Mouse (Mus musculus) midbrain, embryonic 12.5 days (tissue): ENCODE results near the gene Rpn2. TPM values are rescaled to one million over a fixed set of nuclear protein-coding genes. Genes with fewer than 3 reads are reported as not detected.

Experiments
- ATAC-seq: fragments of 200-750 bp; cut with Nextera tagmentation; 2 replicates; pipeline ENCODE4 v1.8.0; 2017; ENCODE audit warnings: low read depth, moderate TSS enrichment, moderate library complexity; ENCODE audit not compliant: low FRiP score
- H3K27ac ChIP-seq: fragments of 300-500 bp; sonication (generic); replicated peaks from 2 replicates; pipeline ENCODE4 v1.5.1; 2016; ENCODE audit warnings: mild to moderate bottlenecking
- H3K27me3 ChIP-seq: fragments of 300-500 bp; sonication (generic); 2 replicates; pipeline ENCODE4 v1.6.1; 2016; ENCODE audit warnings: mild to moderate bottlenecking
- H3K36me3 ChIP-seq: fragments of 300-500 bp; sonication (generic); 2 replicates; pipeline ENCODE4 v1.6.1; 2016
- H3K4me1 ChIP-seq: fragments of 300-500 bp; sonication (generic); 2 replicates; pipeline ENCODE4 v1.6.1; 2016
- H3K4me2 ChIP-seq: fragments of 300-500 bp; sonication (generic); replicated peaks from 2 replicates; pipeline ENCODE4 v1.6.1; 2016; ENCODE audit warnings: mild to moderate bottlenecking, moderate library complexity
- H3K4me3 ChIP-seq: fragments of 300-500 bp; sonication (generic); 2 replicates; pipeline ENCODE4 v1.5.1; 2016; ENCODE audit warnings: mild to moderate bottlenecking
- H3K9ac ChIP-seq: fragments of 300-500 bp; sonication (generic); replicated peaks from 2 replicates; pipeline ENCODE4 v1.6.1; 2016; ENCODE audit warnings: mild to moderate bottlenecking, moderate library complexity
- H3K9me3 ChIP-seq: fragments of 300-500 bp; sonication (generic); 2 replicates; pipeline ENCODE4 v1.6.1; 2016; ENCODE audit warnings: mild to moderate bottlenecking
- WGBS: fragments of 180-500 bp; shearing (Covaris S2); methylation state at CpG from one replicate; pipeline ENCODE4 v1.1.7; 2016; 5-methylcytosine and 5-hydroxymethylcytosine counted together
- polyA plus RNA-seq: library from polyadenylated mRNA; unstranded; fragments of >200 nt; fragmentation: Nextera tagmentation; extraction: Ambion mirVana; gene quantifications from 2 replicates; pipeline ENCODE4 v1.2.1, GENCODE M21; 2016

Gene Rpn2
- polyA plus RNA-seq, 1 experiment from 2014 or later: 226 TPM

GRCm38 (mm10) chr2:157339532-157339931, 60.7 kb downstream of the Rpn2 start:
- no peaks in the 10 kb centered on the region for H3K36me3 ChIP-seq
- 0 out of 2 replicates have a peak, but pooled peaks cover 4% of the 10 kb centered on the region for H3K27me3 ChIP-seq
- peak overlapping the region; percentile 39; the same call in 1 of the 2 replicates for H3K9ac ChIP-seq
- H3K27ac ChIP-seq: peak overlapping the region; percentile 93
- 65% methylated on average over 7 of the region's 7 CpGs for WGBS
- no peak for ATAC-seq
- H3K4me2 ChIP-seq: no peak overlapping the region
- no peaks in the 10 kb centered on the region for H3K9me3 ChIP-seq
- no peak overlapping the region for H3K4me3 ChIP-seq
- H3K4me1 ChIP-seq: peaks cover 52% of the 10 kb centered on the region

DNA sequence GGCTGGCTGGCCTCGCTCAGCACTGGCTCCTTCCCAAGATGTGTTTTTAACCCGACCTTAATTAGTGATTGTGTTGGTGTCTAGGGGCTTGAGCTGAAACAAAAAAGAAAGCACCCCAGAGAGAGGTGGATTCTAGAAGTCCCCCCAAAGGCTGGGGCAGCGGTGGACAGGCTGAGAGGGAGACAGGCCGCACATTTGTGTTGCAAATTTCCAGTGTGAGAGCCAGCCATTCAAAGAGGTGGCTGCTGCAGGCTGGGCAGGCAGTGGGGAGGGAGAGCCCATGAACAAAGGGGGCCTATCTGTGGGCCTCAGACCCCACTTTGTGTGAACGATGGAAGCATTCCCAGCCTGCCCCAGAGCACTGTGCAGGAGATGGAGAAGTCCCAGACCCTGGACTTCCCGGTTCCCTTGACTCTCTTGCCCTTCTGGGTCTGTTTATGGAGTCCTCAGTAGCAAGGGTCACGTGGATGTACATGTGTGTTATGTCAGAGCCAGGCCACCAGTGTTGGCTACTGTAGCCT, 61.5 kb downstream of the Rpn2 start:
- H3K4me1 ChIP-seq: peaks cover 52% of the 10 kb centered on the region
- peak; percentile 71 for ATAC-seq
- 0 out of 2 replicates have a peak, but pooled peaks cover 4% of the 10 kb centered on the region for H3K27me3 ChIP-seq
- no peaks in the 10 kb centered on the region for H3K9me3 ChIP-seq
- peak overlapping the region; percentile 50 for H3K9ac ChIP-seq
- no peak overlapping the region for H3K4me3 ChIP-seq
- H3K4me2 ChIP-seq: no peak overlapping the region
- peak overlapping the region; percentile 93 for H3K27ac ChIP-seq
- 10% methylated on average over 7 of the region's 7 CpGs for WGBS
- no peaks in the 10 kb centered on the region for H3K36me3 ChIP-seq

DNA sequence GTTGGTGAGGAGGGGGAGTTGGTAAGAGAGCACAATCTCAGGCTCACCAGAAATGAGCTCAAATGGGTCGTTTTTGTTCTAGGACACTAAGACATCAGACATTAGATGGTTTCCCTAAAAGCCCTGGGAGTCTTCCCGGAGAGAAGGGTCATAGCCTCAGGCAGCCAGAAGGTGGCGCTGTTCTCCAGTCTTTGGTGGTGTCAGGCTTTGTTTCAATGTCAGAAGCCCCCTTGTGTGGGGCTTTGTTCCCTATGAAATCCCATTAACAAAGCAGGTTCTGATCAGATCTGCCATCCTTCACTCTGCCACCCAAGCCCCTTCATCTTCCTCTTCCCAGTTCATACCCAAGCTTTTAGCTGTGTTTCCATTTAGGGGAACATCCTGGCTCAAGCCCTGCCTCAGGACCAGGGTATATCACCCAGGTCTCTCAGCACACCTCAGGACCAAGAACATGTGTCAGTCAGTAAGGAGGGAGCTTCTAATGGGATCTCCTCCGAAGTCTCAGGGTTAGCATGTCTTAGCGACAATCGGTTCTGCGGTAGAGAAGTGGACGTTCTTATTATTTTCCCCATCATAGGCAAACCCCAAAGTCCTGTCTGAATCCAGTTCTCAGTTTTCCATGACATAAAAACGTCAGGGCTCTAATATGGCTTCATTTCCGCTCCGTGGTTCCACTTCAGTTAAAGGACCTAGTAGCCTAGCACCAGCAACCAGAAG, 62.9 kb downstream of the Rpn2 start:
- peaks cover 52% of the 10 kb centered on the region for H3K4me1 ChIP-seq
- 35% methylated on average over 11 of the region's 11 CpGs for WGBS
- H3K9me3 ChIP-seq: no peaks in the 10 kb centered on the region
- H3K27ac ChIP-seq: peak overlapping the region; percentile 93
- H3K27me3 ChIP-seq: 0 out of 2 replicates have a peak, but pooled peaks cover 4% of the 10 kb centered on the region
- no peak overlapping the region for H3K4me3 ChIP-seq
- peak; percentile 38 for ATAC-seq
- H3K9ac ChIP-seq: peak overlapping the region; percentile 49
- no peak overlapping the region for H3K4me2 ChIP-seq
- H3K36me3 ChIP-seq: no peaks in the 10 kb centered on the region

GRCm38 (mm10) chr2:157342328-157342926, 63.6 kb downstream of the Rpn2 start:
- ATAC-seq: no peak
- peaks cover 56% of the 10 kb centered on the region for H3K4me1 ChIP-seq
- no peaks in the 10 kb centered on the region for H3K9me3 ChIP-seq
- H3K36me3 ChIP-seq: no peaks in the 10 kb centered on the region
- H3K4me2 ChIP-seq: no peak overlapping the region
- WGBS: 30% methylated on average over 5 of the region's 5 CpGs
- no peak overlapping the region for H3K4me3 ChIP-seq
- H3K27ac ChIP-seq: peak overlapping the region; percentile 93
- H3K9ac ChIP-seq: peak overlapping the region; percentile 49
- no peaks in the 10 kb centered on the region for H3K27me3 ChIP-seq

GRCm38 (mm10) chr2:157343337-157343736, 64.5 kb downstream of the Rpn2 start:
- Histone ChIP-seq H3K9ac (no peak overlapping the region), H3K4me1 (peaks cover 61% of the 10 kb centered on the region), H3K4me3 (no peak overlapping the region), H3K36me3 (no peaks in the 10 kb centered on the region), H3K9me3 (no peaks in the 10 kb centered on the region), H3K4me2 (no peak overlapping the region), H3K27ac (peak overlapping the region; percentile 35; the same call in 1 of the 2 replicates), H3K27me3 (no peaks in the 10 kb centered on the region)
- ATAC-seq: no peak
- 80% methylated on average over 6 of the region's 6 CpGs for WGBS

DNA sequence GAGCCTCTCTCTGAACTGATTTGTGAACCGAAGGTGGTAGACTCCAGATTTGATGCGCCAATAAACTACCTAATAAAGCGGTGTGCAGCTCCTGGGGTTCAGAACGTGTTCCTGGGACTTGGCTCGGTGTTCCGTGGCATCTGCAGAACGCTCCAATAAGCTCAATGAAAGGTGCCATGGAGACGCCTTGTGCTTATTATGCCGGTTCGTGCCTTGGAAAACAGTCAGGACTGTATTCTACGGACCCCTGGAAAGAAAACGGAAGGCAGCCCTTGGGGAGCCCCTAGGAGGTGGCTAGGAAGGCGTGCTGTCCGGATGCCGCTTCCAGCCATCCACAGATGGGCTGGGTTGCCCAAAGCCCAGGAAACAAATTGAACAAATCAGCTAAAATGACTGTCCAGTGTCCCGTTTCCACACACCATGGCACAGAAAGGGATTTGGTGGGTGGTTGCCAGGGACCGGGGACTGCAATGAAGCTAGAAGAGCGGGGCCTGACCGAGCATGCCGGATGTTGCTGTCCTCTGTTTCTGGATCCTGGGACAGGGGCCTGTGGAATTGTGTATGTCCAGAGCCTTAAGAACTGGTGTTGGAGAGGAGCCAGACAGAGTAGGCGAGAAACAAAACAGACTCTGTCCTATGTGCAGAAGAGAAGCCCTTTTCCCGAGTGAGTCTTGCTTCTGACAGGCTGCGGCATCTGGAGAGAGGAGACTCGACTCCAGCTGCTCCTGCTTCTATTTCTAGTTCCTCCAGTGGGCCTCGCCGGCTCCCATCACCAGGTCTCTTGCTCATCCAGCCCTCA, 68.7 kb downstream of the Rpn2 start, which contains the start of gene Ghrh:
Gene Ghrh, minus strand, starts transcription at position 146 of the 799 bp plus-strand sequence.
- Histone ChIP-seq H3K36me3 (no peaks in the 10 kb centered on the region), H3K4me1 (peaks cover 38% of the 10 kb centered on the region), H3K4me3 (no peak within 1 kb of the TSS), H3K9ac (peak within 1 kb of the TSS; percentile 37; the same call in 1 of the 2 replicates), H3K27ac (peak within 1 kb of the TSS; percentile 87), H3K27me3 (no peaks in the 10 kb centered on the region), H3K9me3 (no peaks in the 10 kb centered on the region), H3K4me2 (no peak within 1 kb of the TSS)
- WGBS: 65% methylated on average over 26 of the region's 26 CpGs
- ATAC-seq: no peak

- Histone ChIP-seq H3K9me3 (no peaks in the 10 kb centered on the region), H3K4me3 (no peak overlapping the region), H3K4me1 (peaks cover 28% of the 10 kb centered on the region), H3K4me2 (0 out of 2 replicates have a peak overlapping the region, but pooled peaks have one; percentile 3), H3K9ac (0 out of 2 replicates have a peak overlapping the region, but pooled peaks have one; percentile 1), H3K36me3 (no peaks in the 10 kb centered on the region), H3K27me3 (no peaks in the 10 kb centered on the region), H3K27ac (peak overlapping the region; percentile 87)
- 32% methylated on average over 12 of the region's 12 CpGs for WGBS
- ATAC-seq: peak; percentile 54
Measured at GRCm38 (mm10) chr2:157349121-157349778, 70.4 kb downstream of the Rpn2 start.

DNA sequence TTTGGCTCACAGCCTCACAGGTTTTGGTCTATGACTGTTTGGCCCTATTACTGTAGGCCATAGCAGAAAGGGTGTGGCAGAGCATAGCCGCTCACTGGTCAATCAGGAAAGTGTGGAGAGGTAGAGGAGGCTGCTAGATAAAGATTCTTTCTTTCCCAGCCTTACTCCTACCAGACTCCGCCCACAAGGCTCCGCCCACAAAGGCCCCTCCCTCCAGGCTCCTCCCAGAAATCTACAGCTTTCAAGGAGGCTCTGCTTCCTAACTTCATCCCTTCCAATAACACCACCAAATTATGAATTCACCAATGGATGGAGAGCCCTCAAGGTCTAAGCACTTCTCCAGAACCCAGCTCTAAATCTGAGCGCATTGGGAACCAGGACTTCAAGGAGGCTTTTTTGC, 74.4 kb downstream of the Rpn2 start:
- Histone ChIP-seq H3K36me3 (no peaks in the 10 kb centered on the region), H3K9ac (no peak overlapping the region), H3K4me1 (peaks cover 17% of the 10 kb centered on the region), H3K4me2 (no peak overlapping the region), H3K4me3 (no peak overlapping the region), H3K27me3 (no peaks in the 10 kb centered on the region), H3K9me3 (no peaks in the 10 kb centered on the region), H3K27ac (no peak overlapping the region)
- WGBS: 78% methylated on average over 4 of the region's 4 CpGs
- ATAC-seq: no peak

GRCm38 (mm10) chr2:157354106-157354505, 75.3 kb downstream of the Rpn2 start:
- Histone ChIP-seq H3K4me3 (no peak overlapping the region), H3K27ac (no peak overlapping the region), H3K27me3 (no peaks in the 10 kb centered on the region), H3K9me3 (no peaks in the 10 kb centered on the region), H3K4me2 (no peak overlapping the region), H3K36me3 (no peaks in the 10 kb centered on the region), H3K9ac (no peak overlapping the region), H3K4me1 (peaks cover 9% of the 10 kb centered on the region)
- no peak for ATAC-seq
- 56% methylated on average over 3 of the region's 3 CpGs for WGBS

DNA sequence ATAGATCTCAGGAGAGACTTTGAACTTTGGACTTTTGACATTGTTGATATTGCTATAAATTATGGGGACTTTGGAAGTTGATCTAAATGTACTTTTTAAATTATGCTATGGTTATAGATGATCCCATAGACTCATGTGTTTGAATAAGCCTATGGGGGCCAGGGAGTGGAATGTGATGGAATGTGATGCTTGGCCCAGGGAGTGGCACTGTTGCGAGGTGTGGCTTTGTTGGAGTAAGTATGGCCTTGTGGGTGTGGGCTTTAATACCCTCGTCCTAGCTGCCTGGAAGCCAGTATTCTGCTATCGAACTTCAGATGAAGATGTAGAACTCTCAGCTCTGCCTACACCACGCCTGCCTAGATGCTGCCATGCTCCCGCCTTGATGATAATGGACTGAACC, 81.2 kb downstream of the Rpn2 start:
- 86% methylated on average over 5 of the region's 5 CpGs for WGBS
- Histone ChIP-seq H3K4me3 (no peak overlapping the region), H3K9ac (no peak overlapping the region), H3K4me1 (no peaks in the 10 kb centered on the region), H3K36me3 (no peaks in the 10 kb centered on the region), H3K4me2 (no peak overlapping the region), H3K27ac (no peak overlapping the region), H3K27me3 (no peaks in the 10 kb centered on the region), H3K9me3 (no peaks in the 10 kb centered on the region)
- ATAC-seq: no peak

DNA sequence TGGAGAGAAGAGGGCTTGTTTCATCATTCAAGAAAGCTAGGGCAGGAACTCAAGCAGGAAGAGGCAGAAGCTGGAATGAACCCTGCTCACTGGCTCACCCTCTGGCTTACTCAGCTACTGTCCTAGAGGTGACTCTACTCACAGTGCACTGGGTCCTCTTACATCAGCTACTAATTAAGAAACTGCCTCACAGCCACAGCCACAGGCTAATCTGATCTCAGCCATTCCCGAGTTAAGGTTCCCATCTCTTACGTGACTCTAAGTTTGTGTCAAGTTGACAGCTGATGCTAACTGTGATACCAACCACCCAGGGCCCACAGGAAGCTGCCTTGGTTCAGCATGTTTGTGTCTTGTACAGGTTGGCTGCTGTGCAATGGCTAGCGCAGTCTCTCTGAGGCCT, 84.2 kb downstream of the Rpn2 start:
- H3K9me3 ChIP-seq: no peaks in the 10 kb centered on the region
- no peaks in the 10 kb centered on the region for H3K36me3 ChIP-seq
- no peak overlapping the region for H3K9ac ChIP-seq
- no peak overlapping the region for H3K27ac ChIP-seq
- H3K4me3 ChIP-seq: no peak overlapping the region
- no peak for ATAC-seq
- peaks cover 9% of the 10 kb centered on the region; the same call in 1 of the 2 replicates for H3K4me1 ChIP-seq
- H3K27me3 ChIP-seq: no peaks in the 10 kb centered on the region
- H3K4me2 ChIP-seq: no peak overlapping the region
- 90% methylated on average over 3 of the region's 3 CpGs for WGBS
